Mouse (Mus musculus) brown adipose tissue, adult 24 weeks (tissue): ENCODE results near the gene Fbxw22. TPM values are rescaled to one million over a fixed set of nuclear protein-coding genes. Genes with fewer than 3 reads are reported as not detected.
"Not testable (repeated sequence)": the region's sequence is repeated elsewhere in the genome, so short reads cannot be mapped to it uniquely, and the experiment has no call there.

Experiments
- H3K27ac ChIP-seq: fragments of 200-500 bp; replicated peaks from 2 replicates; pipeline ENCODE4 v1.5.1; 2012; ENCODE audit warnings: low read depth, mild to moderate bottlenecking, low read length
- H3K4me1 ChIP-seq: fragments of 200-500 bp; 2 replicates; pipeline ENCODE4 v1.6.1; 2012; ENCODE audit warnings: low read length, mixed read lengths; ENCODE audit not compliant: control insufficient read depth, insufficient read depth, insufficient read length
- H3K4me3 ChIP-seq: fragments of 200-500 bp; 2 replicates; pipeline ENCODE4 v1.5.1; 2012; ENCODE audit warnings: low read depth, mild to moderate bottlenecking, low read length, moderate library complexity; ENCODE audit not compliant: insufficient read depth
- polyA plus RNA-seq: library from polyadenylated mRNA; stranded (reverse); fragments of >200 nt; gene quantifications from 2 replicates; pipeline ENCODE4 v1.2.4, GENCODE M21; 2012; ENCODE audit not compliant: missing spikeins, insufficient read depth, insufficient read length

The Fbxw22 gene
- polyA plus RNA-seq: not detected in 2 replicates

DNA sequence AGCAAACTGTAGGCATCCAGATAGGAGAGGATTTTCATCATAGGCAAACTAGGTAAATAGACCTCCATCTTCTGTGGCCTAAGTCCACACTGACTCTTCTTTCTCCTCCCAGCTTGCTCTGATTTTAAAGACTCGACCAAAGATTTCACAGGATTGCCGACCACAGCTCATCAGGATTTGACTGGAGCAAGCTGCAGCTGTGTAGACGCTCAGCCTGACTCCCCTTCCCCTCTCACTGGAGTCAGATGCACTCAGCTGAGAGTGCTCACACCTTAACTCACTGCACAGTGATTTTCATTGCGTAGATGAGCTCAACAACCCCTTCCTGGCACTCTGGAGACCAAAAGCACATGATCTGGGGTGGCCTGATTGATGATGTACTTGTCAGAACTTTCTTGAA lies at the start of gene Fbxw22:
Fbxw22 (minus strand) TSS at position 101 of the 400 bp plus-strand sequence.
- not testable (repeated sequence) for H3K4me1 ChIP-seq, H3K4me3 ChIP-seq, H3K27ac ChIP-seq

- no peak within 1 kb of the TSS for H3K27ac ChIP-seq
- no peaks in the 10 kb centered on the region for H3K4me1 ChIP-seq
- no peak within 1 kb of the TSS for H3K4me3 ChIP-seq
Observed at GRCm38 (mm10) chr9:109449040-109449439, 44.9 kb upstream of the Fbxw22 start, which contains the start of gene Fbxw16. Gene Fbxw16, minus strand, starts transcription at chr9:109449140.

- no peaks in the 10 kb centered on the region for H3K4me1 ChIP-seq
- no peak overlapping the region for H3K4me3 ChIP-seq
- no peak overlapping the region for H3K27ac ChIP-seq
Observed at GRCm38 (mm10) chr9:109432956-109433355, 28.9 kb upstream of the Fbxw22 start.

GRCm38 (mm10) chr9:109339559-109339958 lies 64.5 kb downstream of the Fbxw22 start, which contains the start of gene Fbxw28:
Gene Fbxw28, minus strand, starts transcription at chr9:109339659.
- H3K4me1 ChIP-seq, H3K4me3 ChIP-seq, H3K27ac ChIP-seq: not testable (repeated sequence)

Other genes starting within 250 kb of the Fbxw22 start
- not detected in 2 replicates for gene Fbxw21, start 242.3 kb downstream of the Fbxw22 start, polyA plus RNA-seq
- not detected in 2 replicates for gene Fbxw13, start 208.3 kb downstream of the Fbxw22 start, polyA plus RNA-seq
- not detected in 2 replicates for gene Fbxw20, start 169.5 kb downstream of the Fbxw22 start, polyA plus RNA-seq
- gene Fbxw14, start 116.6 kb downstream of the Fbxw22 start, polyA plus RNA-seq: not detected in 2 replicates
- not detected in 2 replicates for gene Fbxw28, start 64.6 kb downstream of the Fbxw22 start, polyA plus RNA-seq
- not detected in 2 replicates for gene Fbxw16, start 44.8 kb upstream of the Fbxw22 start, polyA plus RNA-seq
- not detected in 2 replicates for gene Fbxw19, start 91.6 kb upstream of the Fbxw22 start, polyA plus RNA-seq
- not detected in 2 replicates for gene Fbxw15, start 164.0 kb upstream of the Fbxw22 start, polyA plus RNA-seq
- gene Fbxw24, start 221.8 kb upstream of the Fbxw22 start, polyA plus RNA-seq: not detected in 2 replicates